ENCODE assay signal across 8 mouse cellular contexts in genomic region chr7:29039985-29040661, GRCm38 (mm10). TPM values are rescaled to one million over a fixed set of nuclear protein-coding genes. Genes with fewer than 3 reads are reported as not detected.
DNase-seq lines count a peak whose midpoint lies in the region; ATAC-seq and TF ChIP-seq lines count a peak whose summit lies in the region.

No protein-coding gene starts in this region.

- no peak for TF ChIP-seq CTCF in lung, embryonic 14.5 days (IDR thresholded peaks at IDR 0.05; ENCODE audit: low read depth)
- no peak for TF ChIP-seq CTCF in small intestine, adult 2 months (IDR thresholded peaks at IDR 0.05; ENCODE audit: extremely low read depth, insufficient read length, insufficient replicate concordance, low read depth, low read length)

- peak; percentile 36 for ATAC-seq in lung, embryonic 14.5 days (ENCODE audit: insufficient read depth)
- no peak for ATAC-seq in heart, embryonic 16.5 days (replicated peaks; ENCODE audit: extremely low read depth, insufficient read depth, low FRiP score)

- no peaks in the 10 kb centered on the region for H3K9me3 ChIP-seq in lung, embryonic 14.5 days (ENCODE audit: low read depth, low read length)
- no peaks in the 10 kb centered on the region for H3K9me3 ChIP-seq in heart, embryonic 16.5 days (replicated peaks; ENCODE audit: control insufficient read depth, low read length)

- H3K9ac ChIP-seq in lung, embryonic 14.5 days = peak overlapping the region; percentile 58
- H3K9ac ChIP-seq in heart, embryonic 16.5 days (ENCODE audit: low read length) = peak overlapping the region; percentile 48

- under 1% methylated on average over 26 of the region's 26 CpGs for WGBS in lung, embryonic 14.5 days
- WGBS in heart, embryonic 16.5 days = 2% methylated on average over 26 of the region's 26 CpGs
- 4% methylated on average over 26 of the region's 26 CpGs for WGBS in small intestine, adult 2 months

- H3K4me3 ChIP-seq in lung, embryonic 14.5 days (ENCODE audit: low read depth, low read length) = peak overlapping the region; percentile 44
- peak overlapping the region; percentile 32 for H3K4me3 ChIP-seq in heart, embryonic 16.5 days (ENCODE audit: low read length)
- peak overlapping the region; percentile 31 for H3K4me3 ChIP-seq in small intestine, adult 2 months (ENCODE audit: low read depth, low read length)

- H3K4me1 ChIP-seq in lung, embryonic 14.5 days (ENCODE audit: insufficient read depth) = peaks cover 9% of the 10 kb centered on the region
- peaks cover 2% of the 10 kb centered on the region; the same call in 1 of the 2 replicates for H3K4me1 ChIP-seq in heart, embryonic 16.5 days (ENCODE audit: control insufficient read depth, insufficient read depth, low read length)
- H3K4me1 ChIP-seq in small intestine, adult 2 months (ENCODE audit: control insufficient read depth, insufficient read depth, insufficient read length, low read length) = peaks cover 3% of the 10 kb centered on the region

- H3K27ac ChIP-seq in lung, embryonic 14.5 days (ENCODE audit: low read depth) = peak overlapping the region; percentile 52
- no peak overlapping the region for H3K27ac ChIP-seq in heart, embryonic 16.5 days (ENCODE audit: low read length)
- no peak overlapping the region for H3K27ac ChIP-seq in small intestine, adult 2 months (ENCODE audit: insufficient read depth, low read depth, low read length)

- DNase-seq in lung, embryonic 14.5 days = peak; percentile 65
- DNase-seq in lung, postnatal 25 days (ENCODE audit: low spot score) = no peak
- peak; percentile 82 for DNase-seq in embryo, embryonic 9.5 days (ENCODE audit: extremely low spot score)
- peak; percentile 45 for DNase-seq in liver
- DNase-seq in gastrocnemius, adult 8-10 months (ENCODE audit: low spot score in 2 of 2) = no peak
- no peak for DNase-seq in urinary bladder, postnatal 4 days (ENCODE audit: low spot score in 2 of 2)

- H3K36me3 ChIP-seq in lung, embryonic 14.5 days (ENCODE audit: insufficient read depth) = no peaks in the 10 kb centered on the region
- no peaks in the 10 kb centered on the region for H3K36me3 ChIP-seq in heart, embryonic 16.5 days (ENCODE audit: control insufficient read depth, insufficient read depth)
- H3K36me3 ChIP-seq in small intestine, adult 2 months (ENCODE audit: control insufficient read depth, insufficient read depth, low read length) = no peaks in the 10 kb centered on the region

- peak overlapping the region; percentile 83 for H3K4me2 ChIP-seq in lung, embryonic 14.5 days
- peak overlapping the region; percentile 59 for H3K4me2 ChIP-seq in heart, embryonic 16.5 days (ENCODE audit: low read depth, low read length)

- H3K27me3 ChIP-seq in lung, embryonic 14.5 days (ENCODE audit: insufficient read depth, low read length) = no peaks in the 10 kb centered on the region
- no peaks in the 10 kb centered on the region; the same call in none of the 2 replicates for H3K27me3 ChIP-seq in heart, embryonic 16.5 days (ENCODE audit: control insufficient read depth, insufficient read depth, low read length)
- peaks cover 8% of the 10 kb centered on the region for H3K27me3 ChIP-seq in small intestine, adult 2 months (ENCODE audit: control insufficient read depth, insufficient read depth, low read length)

- no peak for TF ChIP-seq POLR2A in small intestine, adult 2 months (IDR thresholded peaks at IDR 0.05; ENCODE audit: low read depth, low read length)

RNA-seq across cellular contexts. Expression of gene Map4k1, which starts 58.3 kb away (rescaled TPM):
- polyA plus RNA-seq in lung, embryonic 14.5 days (2014; fragmentation: Nextera tagmentation; extraction: Ambion mirVana) = 8.5 and 10.7 TPM in 2 replicates
- polyA plus RNA-seq in heart, embryonic 16.5 days (2015; fragmentation: Nextera tagmentation; extraction: Ambion mirVana) = 6.0 and 12.2 TPM in 2 replicates
- 11.1 and 21.3 TPM in 2 replicates for polyA plus RNA-seq in small intestine, adult 2 months (2012; rRNA removed)
- total RNA-seq in gastrocnemius, adult 8-10 months (2022) = under 1 TPM; 0.22 to 0.82 (median 0.41) TPM

RNA-seq across cellular contexts. Expression of gene Eif3k, which starts 58.5 kb away (rescaled TPM):
- 392 and 398 TPM in 2 replicates for polyA plus RNA-seq in lung, embryonic 14.5 days (2014; fragmentation: Nextera tagmentation; extraction: Ambion mirVana)
- polyA plus RNA-seq in heart, embryonic 16.5 days (2015; fragmentation: Nextera tagmentation; extraction: Ambion mirVana) = 262 and 283 TPM in 2 replicates
- polyA plus RNA-seq in small intestine, adult 2 months (2012; rRNA removed) = 135 and 169 TPM in 2 replicates
- 100 to 1,000 TPM; 130 to 143 (median 134) TPM for total RNA-seq in gastrocnemius, adult 8-10 months (2022)

Comparison
In these comparisons a context has a peak if more than half of its experiments do, and no peak if none do; other contexts are left out.
1. DNase-seq: peak in lung, embryonic 14.5 days (single experiment), embryo, embryonic 9.5 days (single experiment) and liver (single experiment); none in lung, postnatal 25 days (single experiment), gastrocnemius, adult 8-10 months (0 of 2) and urinary bladder, postnatal 4 days (0 of 2).
2. Peak in every context shown above with its lines, with median percentiles within 50 percentile points of each other: H3K4me3 ChIP-seq.